Mouse (Mus musculus): Measurements from ENCODE around the gene Nol9.
"Not testable (repeated sequence)": the region's sequence is repeated elsewhere in the genome, so short reads cannot be mapped to it uniquely, and the experiment has no call there.

DNA sequence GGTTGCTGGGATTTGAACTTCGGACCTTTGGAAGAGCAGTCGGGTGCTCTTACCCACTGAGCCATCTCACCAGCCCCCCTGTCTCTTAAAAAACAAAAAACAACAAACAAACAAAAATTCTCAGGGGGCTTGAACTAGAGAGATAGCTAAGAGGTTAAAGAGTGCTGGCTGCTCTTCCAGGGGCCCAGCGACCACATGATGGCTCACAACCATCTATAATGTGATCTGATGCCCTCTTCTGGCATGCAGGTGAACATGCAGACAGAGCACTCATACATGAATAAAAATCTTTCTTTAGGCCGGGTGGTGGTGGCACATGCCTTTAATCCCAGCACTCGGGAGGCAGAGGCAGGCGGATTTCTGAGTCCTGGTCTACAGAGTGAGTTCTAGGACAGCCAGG is 2.7 kb upstream of the Nol9 start:
- not testable (repeated sequence) for TF ChIP-seq CTCF (IDR thresholded peaks at IDR 0.05; ENCODE audit: borderline replicate concordance, insufficient read depth, low read length); POLR2A (IDR thresholded peaks at IDR 0.05; ENCODE audit: low read depth, low read length)

All from embryonic fibroblast, embryonic 13.5 days (primary cell).